Mouse (Mus musculus) cerebral cortex, adult 2 months (tissue): ENCODE measurements around the gene Abcc4.

ENCODE experiments used
- WGBS: fragments of 180-500 bp; shearing (Covaris S2); methylation state at CpG from one replicate; pipeline ENCODE4 v1.1.7; 2018; 5-methylcytosine and 5-hydroxymethylcytosine counted together

The Abcc4 gene

DNA sequence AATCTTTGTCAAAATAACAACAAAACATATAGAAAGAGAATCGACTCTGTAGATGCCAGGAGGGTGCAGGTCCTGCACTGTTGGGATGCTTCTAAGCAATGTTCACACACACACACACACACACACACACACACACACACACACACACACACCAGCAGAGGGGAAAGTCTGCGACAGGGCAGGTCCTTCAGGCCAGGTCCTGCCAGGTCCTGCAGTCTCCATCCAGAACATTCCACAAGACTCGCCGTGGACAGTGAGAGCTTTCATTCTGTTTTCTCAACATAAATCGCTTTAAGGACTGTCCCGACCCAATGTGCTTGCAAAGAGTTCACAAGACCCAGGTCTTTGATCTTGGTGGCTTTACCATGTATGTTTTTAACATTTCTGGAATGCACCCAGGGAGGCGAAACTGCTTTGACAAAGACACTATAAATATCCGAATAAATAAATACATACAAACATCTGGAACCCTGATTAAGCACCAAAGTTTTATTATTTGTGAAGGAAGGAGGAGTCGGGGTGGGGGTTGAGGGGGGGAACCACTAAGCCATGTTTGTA is 133.3 kb downstream of the Abcc4 start:
- 78% methylated on average over 9 of the region's 9 CpGs for WGBS

DNA sequence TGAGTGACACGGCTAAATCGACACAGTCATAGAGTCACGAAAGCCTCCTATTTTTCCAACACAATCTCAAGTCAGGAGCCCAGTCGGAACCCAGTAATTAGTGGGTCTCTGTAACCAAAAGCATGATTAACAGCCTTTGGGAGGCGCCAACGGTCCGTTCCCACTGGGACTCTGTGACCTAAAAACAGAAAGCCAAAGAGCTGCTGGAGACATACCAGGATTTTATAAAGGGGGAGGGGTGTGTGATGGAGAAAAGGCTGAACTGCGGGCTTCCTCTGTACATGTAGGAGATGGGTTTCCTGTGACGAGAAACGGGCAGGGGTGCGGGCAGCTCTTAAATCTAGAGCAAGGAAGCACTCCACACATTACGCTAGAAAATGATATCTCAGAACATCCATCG is 136.4 kb downstream of the Abcc4 start:
- 88% methylated on average over 13 of the region's 13 CpGs for WGBS

DNA sequence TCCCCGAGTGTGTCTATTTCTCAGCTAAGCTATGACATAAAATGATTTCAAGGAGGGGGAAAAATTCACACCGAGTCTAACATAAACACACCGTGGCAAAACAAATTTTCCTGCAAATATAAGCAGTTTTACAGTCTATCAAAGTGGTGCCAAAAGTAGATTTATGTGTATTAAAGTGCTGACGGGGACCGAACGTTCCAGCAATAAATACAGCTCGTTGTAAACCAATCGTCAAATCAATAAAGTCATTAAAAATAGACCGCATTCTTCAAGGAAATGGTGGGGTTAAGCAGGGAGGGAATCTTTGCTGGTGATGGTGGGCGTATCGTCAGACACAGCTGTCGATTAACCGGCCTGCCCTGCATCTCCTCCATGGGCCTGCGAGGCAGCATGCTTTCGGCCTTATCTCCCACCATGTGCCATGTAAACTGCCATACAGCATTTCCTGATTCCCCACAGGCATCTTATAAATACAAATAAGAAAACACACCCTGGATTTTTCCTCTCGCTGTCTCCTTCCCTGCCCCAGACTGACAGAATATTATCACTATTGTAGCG is 137.8 kb downstream of the Abcc4 start:
- WGBS, result 91% methylated on average over 17 of the region's 17 CpGs

DNA sequence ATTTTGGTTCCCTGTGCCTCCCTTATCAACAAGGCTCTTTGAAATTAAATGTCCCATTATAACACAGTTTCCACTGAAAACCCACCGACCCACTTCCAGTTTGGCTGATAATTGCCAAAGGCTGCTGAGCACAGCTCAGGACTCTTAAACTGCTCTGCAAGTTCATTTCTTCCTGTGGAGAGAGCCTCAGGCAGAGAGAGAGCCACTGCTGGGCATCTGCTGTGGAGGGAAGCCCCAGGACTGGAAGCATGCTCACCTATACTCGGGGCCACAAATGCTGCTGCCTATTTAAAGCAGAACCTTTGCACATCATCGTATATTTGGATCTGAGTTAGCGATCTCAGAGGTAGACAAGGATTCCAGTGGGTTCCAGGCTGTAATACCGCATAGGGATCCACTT is 139.2 kb downstream of the Abcc4 start:
- WGBS, result 67% methylated on average over 5 of the region's 5 CpGs

DNA sequence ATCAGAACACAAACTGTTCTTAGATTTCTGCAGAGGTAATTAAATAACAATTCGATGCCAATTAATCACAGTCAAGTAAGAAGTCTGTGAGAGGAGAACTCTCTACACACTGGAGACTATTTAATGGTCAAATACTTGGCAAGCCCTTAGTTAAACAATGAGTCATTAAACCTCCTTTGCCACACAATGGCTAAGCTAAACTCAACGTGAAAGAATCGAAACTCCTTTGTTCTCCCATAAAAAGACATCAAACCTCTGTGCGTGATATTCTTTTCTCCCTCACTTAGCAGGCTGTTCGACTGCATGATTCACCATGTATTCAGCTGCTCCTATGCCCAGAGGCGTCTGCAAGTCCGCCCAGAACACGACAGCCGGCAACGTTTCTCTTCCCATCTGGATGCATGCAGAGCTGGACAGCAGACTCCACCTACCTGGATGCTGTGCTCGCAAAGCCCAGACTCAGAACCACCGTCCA is 139.8 kb downstream of the Abcc4 start:
- 18% methylated on average over 12 of the region's 12 CpGs for WGBS

DNA sequence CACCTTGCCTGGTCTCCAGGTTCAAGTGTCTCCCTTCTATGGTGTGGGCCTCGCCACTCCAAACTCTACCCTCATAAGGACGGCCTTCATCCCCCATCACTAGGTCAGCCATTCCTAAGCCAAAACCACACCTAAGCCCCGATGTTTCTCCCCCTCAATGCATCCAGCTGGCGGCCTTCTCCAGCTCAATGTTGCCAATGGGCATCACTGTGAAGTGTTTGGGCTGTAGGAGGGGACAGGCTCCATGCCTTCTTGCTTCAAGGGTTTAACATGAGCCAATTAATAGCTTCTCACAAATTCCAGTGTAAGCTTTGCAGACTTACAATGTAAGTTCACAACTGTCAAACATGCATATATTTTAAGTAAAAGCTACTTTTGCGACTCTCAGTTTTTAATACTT is 140.3 kb downstream of the Abcc4 start:
- 86% methylated on average over 5 of the region's 5 CpGs for WGBS

GRCm38 (mm10) chr14:118563570-118563969 is 142.4 kb downstream of the Abcc4 start:
- WGBS, result 89% methylated on average over 8 of the region's 8 CpGs

- WGBS, result 76% methylated on average over 20 of the region's 20 CpGs
Observed at GRCm38 (mm10) chr14:118552901-118553475, 153.0 kb downstream of the Abcc4 start.

- WGBS, result 81% methylated on average over 5 of the region's 5 CpGs
Observed at GRCm38 (mm10) chr14:118552390-118552789, 153.6 kb downstream of the Abcc4 start.

- WGBS, result 30% methylated on average over 24 of the region's 24 CpGs
Observed at GRCm38 (mm10) chr14:118551725-118552285, 154.2 kb downstream of the Abcc4 start.

GRCm38 (mm10) chr14:118551061-118551724 is 154.8 kb downstream of the Abcc4 start:
- WGBS, result 33% methylated on average over 18 of the region's 18 CpGs

GRCm38 (mm10) chr14:118544493-118544892 is 161.5 kb downstream of the Abcc4 start:
- WGBS, result 97% methylated on average over 6 of the region's 6 CpGs

DNA sequence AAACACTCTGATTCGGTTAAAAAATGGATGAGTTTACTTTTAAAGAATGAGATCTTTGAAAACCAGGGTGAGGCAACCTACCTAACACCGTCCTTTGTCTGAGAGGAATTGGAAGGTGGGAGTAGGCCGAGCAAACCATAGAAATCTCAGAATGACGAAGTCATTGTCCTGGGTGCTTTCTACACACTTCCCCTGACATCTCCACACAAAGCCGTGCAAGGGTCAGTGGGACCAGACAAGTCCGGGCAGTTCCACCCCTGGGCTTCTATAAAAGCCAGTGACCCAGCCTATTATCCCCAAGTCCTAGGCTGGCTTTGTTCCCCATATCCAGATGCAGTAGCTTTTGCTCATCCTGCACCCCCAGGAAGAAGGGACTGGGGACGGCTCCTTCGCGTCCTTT is 163.1 kb downstream of the Abcc4 start:
- WGBS, result 83% methylated on average over 9 of the region's 9 CpGs

DNA sequence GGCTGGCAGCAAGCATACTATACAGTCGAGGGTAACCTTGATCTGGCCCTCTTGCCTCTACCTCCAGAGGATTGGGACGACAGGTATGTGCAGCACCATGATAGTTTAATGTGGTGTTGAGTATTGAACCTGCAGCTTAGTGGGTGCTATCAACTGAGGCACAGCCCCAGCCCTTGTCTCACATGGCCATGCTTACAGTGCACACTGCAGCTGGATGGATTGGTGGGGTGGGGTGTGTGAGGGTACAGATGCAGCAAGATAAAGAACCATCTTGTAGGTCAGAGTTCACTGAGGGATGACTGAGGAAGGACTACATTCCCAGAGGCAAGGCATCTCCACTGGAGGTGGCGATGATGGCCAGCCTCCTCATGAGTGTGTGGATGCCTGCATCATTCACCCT is 174.5 kb downstream of the Abcc4 start:
- WGBS, result 94% methylated on average over 3 of the region's 3 CpGs

DNA sequence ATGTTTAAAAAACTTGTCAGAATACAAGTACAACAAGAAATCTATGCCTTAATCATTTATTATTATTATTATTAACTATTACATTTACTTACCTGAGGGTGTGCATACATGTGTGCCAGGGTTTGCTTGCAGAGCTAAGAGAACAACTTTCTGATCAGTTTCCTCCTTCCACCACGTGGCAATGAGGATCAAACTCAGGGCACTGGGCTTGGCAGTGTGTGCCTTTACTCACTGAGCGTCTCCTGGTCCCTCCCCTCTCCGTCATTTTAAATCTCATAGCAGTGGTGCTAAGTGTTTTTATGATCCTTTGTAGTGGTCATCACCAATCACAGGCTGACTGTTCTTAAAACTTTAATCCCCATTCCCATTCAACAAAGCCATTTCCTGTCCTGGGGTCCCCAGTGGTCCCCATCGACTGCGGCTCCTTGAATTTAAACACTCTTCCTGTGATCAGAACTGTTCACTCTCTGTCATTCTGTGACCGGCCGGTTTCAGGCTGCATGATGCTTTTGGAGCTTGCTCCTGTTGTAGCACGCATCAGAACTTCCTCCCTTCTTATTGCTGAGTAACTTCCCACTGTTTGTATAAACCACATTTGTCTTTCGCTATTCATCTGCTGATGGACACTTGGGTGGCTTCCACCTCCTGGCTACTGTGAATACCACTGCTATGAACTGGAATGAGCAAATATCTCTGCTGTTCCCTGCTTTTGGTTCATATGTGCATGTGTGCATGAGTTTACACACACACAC is 191.6 kb downstream of the Abcc4 start:
- 72% methylated on average over 9 of the region's 9 CpGs for WGBS

DNA sequence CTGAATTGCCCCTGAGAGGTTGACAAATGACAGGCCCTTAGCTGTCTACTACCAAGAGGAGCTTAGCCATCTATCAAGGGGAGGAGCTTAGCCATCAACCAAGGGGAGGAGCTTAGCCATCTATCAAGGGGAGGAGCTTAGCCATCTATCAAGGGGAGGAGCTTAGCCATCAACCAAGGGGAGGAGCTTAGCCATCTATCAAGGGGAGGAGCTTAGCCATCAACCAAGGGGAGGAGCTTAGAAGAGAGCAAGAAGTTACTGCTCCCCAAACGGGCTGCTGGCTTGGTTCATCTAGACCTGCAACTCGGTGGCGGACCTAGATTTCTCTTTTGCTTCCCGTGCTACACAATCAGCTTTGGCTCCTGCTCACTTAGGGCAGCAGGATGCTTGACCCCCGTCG is 194.3 kb downstream of the Abcc4 start:
- 96% methylated on average over 6 of the region's 6 CpGs for WGBS

DNA sequence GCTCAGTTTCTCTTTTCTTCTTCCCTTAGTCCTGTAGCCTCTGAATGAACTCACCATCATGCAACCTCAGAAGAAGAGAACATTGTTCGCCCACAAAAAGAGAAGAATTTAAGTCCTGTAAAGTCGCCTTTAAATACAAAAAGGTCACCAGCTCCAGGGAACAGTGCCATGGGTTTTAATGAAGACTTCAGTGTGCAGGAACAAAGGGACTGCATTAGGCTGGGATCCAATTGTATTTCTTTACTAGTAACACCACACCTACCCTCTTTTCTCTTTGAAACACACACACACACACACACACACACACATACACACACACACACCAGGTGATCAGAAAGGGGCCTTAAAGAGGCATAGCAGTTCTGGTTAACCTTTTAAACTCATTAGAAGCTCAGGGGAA is 195.2 kb downstream of the Abcc4 start:
- WGBS, result 78% methylated on average over 2 of the region's 2 CpGs

DNA sequence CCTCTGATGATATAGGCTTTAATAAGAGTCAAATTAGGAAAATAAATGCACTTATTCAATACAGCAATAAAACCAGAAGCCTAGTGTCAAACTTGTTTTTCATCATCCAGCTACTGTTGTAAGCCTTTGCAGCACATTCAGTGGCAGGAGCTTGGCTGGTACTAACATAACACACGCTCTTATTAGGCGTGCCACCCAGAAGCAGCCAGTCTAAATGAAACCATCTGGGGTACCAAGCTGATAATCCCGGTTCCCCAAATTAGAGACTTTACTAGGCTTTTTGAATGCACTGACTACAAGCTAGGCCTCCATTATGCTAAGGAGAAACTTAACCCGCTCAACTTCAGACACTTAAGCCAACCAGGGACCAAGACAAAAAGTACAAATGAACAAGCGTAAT is 195.8 kb downstream of the Abcc4 start:
- 76% methylated on average over 5 of the region's 5 CpGs for WGBS

GRCm38 (mm10) chr14:118507829-118508228 is 198.2 kb downstream of the Abcc4 start:
- WGBS, result 89% methylated on average over 14 of the region's 14 CpGs

- WGBS, result 59% methylated on average over 14 of the region's 14 CpGs
Observed at GRCm38 (mm10) chr14:118506591-118507146, 199.3 kb downstream of the Abcc4 start.

- 61% methylated on average over 2 of the region's 2 CpGs for WGBS
Observed at GRCm38 (mm10) chr14:118496767-118497166, 209.3 kb downstream of the Abcc4 start.

DNA sequence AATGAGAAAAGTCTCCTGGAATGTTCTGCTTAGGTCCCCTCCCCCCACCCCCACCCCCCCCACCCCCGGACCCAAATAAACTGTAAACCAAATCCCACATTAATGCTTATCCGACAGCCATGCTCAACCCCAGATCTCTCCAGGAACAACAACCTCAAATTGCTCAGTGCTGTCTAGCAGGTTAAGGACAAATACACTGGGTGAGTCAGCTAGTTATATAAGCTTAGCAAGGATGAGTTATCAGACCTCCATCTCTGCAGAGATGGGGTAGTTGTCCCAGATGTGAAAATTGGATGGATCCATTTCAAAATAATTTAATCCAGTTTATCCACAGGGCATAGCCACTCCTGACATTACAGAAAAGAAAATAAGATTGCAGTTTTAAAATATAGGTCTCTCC is 210.6 kb downstream of the Abcc4 start:
- 67% methylated on average over 2 of the region's 2 CpGs for WGBS
